Mouse (Mus musculus): ENCODE data around the gene Invs.

- TF ChIP-seq CTCF (IDR thresholded peaks at IDR 0.05) (no peak), POLR2A (IDR thresholded peaks at IDR 0.05; ENCODE audit: insufficient read depth, low read depth, low read length) (no peak)
Observed at GRCm38 (mm10) chr4:48316036-48316435, 36.5 kb downstream of the Invs start.
